Mouse (Mus musculus) erythroblast, embryonic 14.5 days (primary cell): ENCODE data around the gene Plcb4. TPM values are rescaled to one million over a fixed set of nuclear protein-coding genes. Genes with fewer than 3 reads are reported as not detected.
"Not testable (repeated sequence)": the region's sequence is repeated elsewhere in the genome, so short reads cannot be mapped to it uniquely, and the experiment has no call there.

ENCODE experiments used
- H3K27me3 ChIP-seq: 2 replicates; pipeline ENCODE4 v1.6.1; 2012; ENCODE audit warnings: inconsistent platforms; ENCODE audit not compliant: control insufficient read depth
- H3K36me3 ChIP-seq: 2 replicates; pipeline ENCODE4 v1.6.1; 2012; ENCODE audit warnings: mild to moderate bottlenecking, inconsistent platforms; ENCODE audit not compliant: control insufficient read depth
- H3K4me1 ChIP-seq: 2 replicates; pipeline ENCODE4 v1.6.1; 2012; ENCODE audit warnings: inconsistent platforms; ENCODE audit not compliant: control insufficient read depth
- H3K4me3 ChIP-seq: replicated peaks from 2 replicates; pipeline ENCODE3; 2012; ENCODE audit warnings: moderate library complexity, mild to moderate bottlenecking, inconsistent platforms
- H3K9me3 ChIP-seq: 2 replicates; pipeline ENCODE4 v1.6.1; 2012; ENCODE audit warnings: low read length, inconsistent platforms, mixed read lengths; ENCODE audit not compliant: control insufficient read depth
- GATA1 ChIP-seq: IDR thresholded peaks from 2 replicates; pipeline ENCODE4 v1.6.1; 2012; ENCODE audit warnings: low read length, inconsistent platforms, mixed read lengths
- TAL1 ChIP-seq: IDR thresholded peaks from 3 replicates; pipeline ENCODE4 v1.6.1; 2012; ENCODE audit warnings: low read length, inconsistent platforms, mixed read lengths
- polyA plus RNA-seq: library from polyadenylated mRNA; stranded (reverse); fragments of >175 nt; gene quantifications from 2 replicates; pipeline ENCODE4 v1.2.3, GENCODE M21; 2012

The Plcb4 gene
- polyA plus RNA-seq, 1 experiment = not detected

DNA sequence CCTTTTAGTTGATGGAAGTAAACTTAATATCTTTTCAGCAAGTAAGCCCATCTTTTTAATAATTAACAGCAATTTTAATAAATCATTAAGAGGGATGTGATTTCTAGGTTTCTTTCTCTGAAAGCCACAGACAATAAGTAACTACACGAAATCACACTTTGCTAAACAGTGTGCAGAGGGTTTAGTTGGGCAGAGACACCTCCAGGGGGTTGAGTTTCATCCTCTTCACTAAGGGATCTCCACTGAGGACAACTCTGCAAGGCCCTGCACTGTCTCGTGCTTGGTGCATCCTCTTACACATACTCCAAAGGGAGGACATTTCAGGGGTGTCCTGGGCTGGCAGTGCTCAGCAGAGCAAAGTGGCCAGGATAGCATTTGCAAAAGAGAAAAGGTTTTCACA lies 235.8 kb downstream of the Plcb4 start:
- Histone ChIP-seq H3K4me3 (no peak overlapping the region), H3K4me1 (no peaks in the 10 kb centered on the region; the same call in 1 of the 2 replicates), H3K36me3 (no peaks in the 10 kb centered on the region), H3K27me3 (no peaks in the 10 kb centered on the region), H3K9me3 (no peaks in the 10 kb centered on the region)
- no peak for TF ChIP-seq TAL1
- TF ChIP-seq GATA1 = no peak

DNA sequence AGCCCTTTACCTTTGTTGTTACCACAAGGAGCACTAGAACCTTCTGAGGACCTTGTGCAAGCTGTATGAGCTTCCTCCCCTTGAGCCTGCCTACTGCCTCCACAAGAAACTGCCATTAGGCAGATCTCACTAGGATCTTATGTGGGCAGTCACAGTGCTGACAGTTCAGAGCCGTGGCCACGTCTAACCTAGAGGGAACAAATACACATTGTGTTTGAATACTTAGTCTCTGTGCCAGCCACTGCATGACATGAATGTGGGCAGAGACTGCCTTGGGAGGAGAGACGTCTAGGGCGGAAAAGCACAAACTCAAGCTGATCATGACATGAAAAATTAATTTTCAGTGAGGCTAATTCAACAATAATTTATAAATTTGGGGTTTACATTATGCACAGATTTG lies 239.2 kb downstream of the Plcb4 start:
- TF ChIP-seq GATA1 (no peak), TAL1 (no peak)
- H3K4me1 ChIP-seq = no peaks in the 10 kb centered on the region
- H3K4me3 ChIP-seq = no peak overlapping the region
- H3K27me3 ChIP-seq = no peaks in the 10 kb centered on the region
- H3K9me3 ChIP-seq = no peaks in the 10 kb centered on the region
- no peaks in the 10 kb centered on the region for H3K36me3 ChIP-seq

GRCm38 (mm10) chr2:135899931-135900330 lies 241.1 kb downstream of the Plcb4 start:
- H3K9me3 ChIP-seq, H3K27me3 ChIP-seq, H3K4me1 ChIP-seq, H3K36me3 ChIP-seq, H3K4me3 ChIP-seq: not testable (repeated sequence)

DNA sequence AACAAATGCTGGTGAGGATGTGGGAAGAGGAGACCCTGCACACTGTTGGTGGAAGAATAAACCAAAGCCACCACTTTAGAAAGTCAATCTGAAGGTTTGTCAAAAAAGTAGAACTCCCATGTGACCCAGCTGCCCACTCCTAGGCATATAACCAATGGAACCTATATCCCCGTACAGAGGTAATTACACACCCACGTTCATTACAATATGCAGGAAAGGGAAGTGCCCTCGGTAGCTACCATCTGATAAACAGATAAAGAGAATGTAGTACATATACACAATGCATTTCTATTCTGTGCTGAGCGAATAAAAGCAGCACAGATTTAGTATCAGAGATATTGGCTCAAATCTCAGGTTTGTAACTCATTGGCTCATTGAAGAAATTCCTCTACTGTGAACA lies 242.2 kb downstream of the Plcb4 start:
- no peaks in the 10 kb centered on the region for H3K4me1 ChIP-seq
- TF ChIP-seq TAL1 (no peak), GATA1 (no peak)
- H3K27me3 ChIP-seq = no peaks in the 10 kb centered on the region
- no peaks in the 10 kb centered on the region for H3K9me3 ChIP-seq
- H3K4me3 ChIP-seq = no peak overlapping the region
- H3K36me3 ChIP-seq = no peaks in the 10 kb centered on the region

- no peaks in the 10 kb centered on the region for H3K9me3 ChIP-seq
- no peak overlapping the region for H3K4me3 ChIP-seq
- no peaks in the 10 kb centered on the region for H3K27me3 ChIP-seq
- no peaks in the 10 kb centered on the region for H3K36me3 ChIP-seq
- TF ChIP-seq GATA1 (no peak), TAL1 (no peak)
- H3K4me1 ChIP-seq = no peaks in the 10 kb centered on the region
Observed at GRCm38 (mm10) chr2:135904262-135904661, 245.5 kb downstream of the Plcb4 start.

DNA sequence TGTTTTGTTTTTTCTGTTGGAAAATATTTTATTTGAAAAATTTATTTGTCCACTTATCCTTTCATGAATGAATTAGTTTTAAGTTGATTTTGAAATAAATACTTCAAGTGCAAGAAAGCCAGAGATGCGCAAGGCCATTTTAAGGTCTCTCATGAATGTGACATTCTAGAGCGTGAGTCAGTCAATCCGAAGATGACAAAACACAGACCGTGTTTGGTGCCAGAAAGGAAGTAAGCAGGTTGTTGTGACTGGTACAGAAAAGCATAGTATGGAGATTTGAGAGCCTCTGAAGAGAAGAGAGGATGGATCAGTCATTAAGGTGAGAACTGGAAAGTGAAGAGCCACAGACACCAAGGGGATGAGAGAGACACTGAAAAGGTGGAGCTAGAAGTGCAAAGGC lies 246.0 kb downstream of the Plcb4 start:
- H3K9me3 ChIP-seq = no peaks in the 10 kb centered on the region
- H3K27me3 ChIP-seq = no peaks in the 10 kb centered on the region
- H3K4me1 ChIP-seq = no peaks in the 10 kb centered on the region
- no peaks in the 10 kb centered on the region for H3K36me3 ChIP-seq
- no peak for TF ChIP-seq TAL1
- no peak for TF ChIP-seq GATA1
- H3K4me3 ChIP-seq = no peak overlapping the region

DNA sequence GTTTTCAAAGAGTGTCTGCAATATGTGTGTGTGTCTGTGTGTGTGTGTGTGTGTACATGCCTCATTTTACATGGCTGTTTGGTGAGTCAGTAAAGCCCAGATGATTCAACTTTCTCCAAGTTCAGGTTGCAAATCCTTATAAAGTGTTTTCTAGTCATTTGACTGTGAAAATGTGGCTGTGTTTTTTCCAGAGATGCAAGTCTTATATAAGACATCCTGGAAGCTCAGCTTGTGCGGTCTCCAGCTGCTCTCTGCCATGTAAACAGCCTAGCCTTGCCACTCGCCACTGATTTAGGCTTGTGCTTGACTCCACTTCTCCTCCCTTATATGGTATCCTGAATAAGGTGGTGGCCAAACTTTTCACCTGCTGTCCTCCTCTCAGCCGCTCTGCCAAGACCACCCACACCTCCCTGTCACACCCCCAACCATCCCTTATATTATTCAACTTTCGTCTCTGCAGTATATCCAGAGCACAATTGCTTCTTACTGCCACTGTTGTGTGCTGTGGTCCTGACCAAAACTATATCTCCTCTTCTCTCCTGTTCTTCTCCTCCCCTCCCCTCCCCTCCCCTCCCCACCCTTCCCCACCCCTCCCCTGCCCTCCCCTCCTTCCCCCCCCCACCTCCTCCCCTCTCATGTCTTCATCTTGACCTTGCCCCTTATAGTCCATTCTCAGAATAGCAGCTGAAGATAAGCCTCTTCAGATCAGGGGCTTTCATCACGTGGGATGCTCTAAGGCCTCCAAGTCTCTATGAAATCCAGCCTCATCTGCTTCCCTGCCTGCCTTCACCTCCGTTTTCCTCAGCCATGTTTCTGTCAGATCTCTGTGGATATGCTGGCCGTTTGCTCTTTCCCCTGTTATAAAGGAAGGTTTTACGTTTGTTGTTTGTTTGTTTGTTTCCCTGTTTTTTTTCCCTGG lies 255.8 kb downstream of the Plcb4 start:
- Histone ChIP-seq H3K4me1 (no peaks in the 10 kb centered on the region), H3K36me3 (no peaks in the 10 kb centered on the region), H3K9me3 (no peaks in the 10 kb centered on the region), H3K4me3 (no peak overlapping the region), H3K27me3 (no peaks in the 10 kb centered on the region)
- no peak for TF ChIP-seq TAL1
- no peak for TF ChIP-seq GATA1

DNA sequence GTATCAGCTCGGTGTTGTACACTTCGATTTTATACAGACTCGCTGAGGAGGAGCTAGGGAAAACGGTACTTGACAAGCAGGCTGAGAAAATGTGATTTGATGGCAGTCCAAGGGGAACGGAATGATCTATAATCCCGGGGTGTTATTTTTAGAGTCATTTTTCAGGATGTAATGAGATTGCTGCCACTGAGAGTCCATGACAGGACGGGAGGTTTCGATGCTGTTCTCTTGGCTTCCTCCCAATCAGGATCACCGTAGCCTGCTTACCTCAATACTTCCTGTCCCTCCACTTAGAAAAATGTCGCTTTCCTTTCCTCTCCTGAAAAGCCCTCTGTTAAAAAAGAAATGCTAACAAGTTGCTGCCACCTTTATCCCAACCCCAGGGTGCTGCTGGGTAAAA lies 257.1 kb downstream of the Plcb4 start:
- no peaks in the 10 kb centered on the region for H3K9me3 ChIP-seq
- no peaks in the 10 kb centered on the region for H3K27me3 ChIP-seq
- H3K4me1 ChIP-seq = no peaks in the 10 kb centered on the region
- no peak overlapping the region for H3K4me3 ChIP-seq
- no peak for TF ChIP-seq GATA1
- no peak for TF ChIP-seq TAL1
- no peaks in the 10 kb centered on the region for H3K36me3 ChIP-seq

DNA sequence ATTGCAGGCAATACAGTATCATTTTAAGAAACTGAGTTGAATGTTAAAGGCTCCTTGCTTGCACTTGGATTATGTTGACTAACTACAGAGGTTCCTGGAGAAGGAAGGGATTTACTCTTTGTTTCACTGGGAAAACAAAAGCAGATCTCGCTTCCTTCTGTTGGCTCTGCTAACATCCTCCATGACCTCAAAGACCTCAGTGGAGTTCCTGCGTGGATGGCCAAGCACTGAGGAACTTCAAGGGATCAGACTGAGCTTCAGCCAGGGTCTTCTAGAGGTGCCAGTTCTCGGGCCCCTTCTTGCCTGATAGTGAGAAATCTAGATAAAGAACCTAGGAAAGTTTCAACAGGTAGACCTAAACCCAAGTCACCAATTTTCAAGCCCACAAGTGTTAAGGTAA lies 258.2 kb downstream of the Plcb4 start:
- Histone ChIP-seq H3K4me3 (no peak overlapping the region), H3K36me3 (no peaks in the 10 kb centered on the region), H3K27me3 (no peaks in the 10 kb centered on the region), H3K9me3 (no peaks in the 10 kb centered on the region), H3K4me1 (no peaks in the 10 kb centered on the region)
- TF ChIP-seq TAL1 (no peak), GATA1 (no peak)

- TF ChIP-seq GATA1 (no peak), TAL1 (no peak)
- Histone ChIP-seq H3K4me3 (no peak overlapping the region), H3K27me3 (no peaks in the 10 kb centered on the region), H3K4me1 (no peaks in the 10 kb centered on the region), H3K9me3 (no peaks in the 10 kb centered on the region), H3K36me3 (no peaks in the 10 kb centered on the region)
Observed at GRCm38 (mm10) chr2:135918116-135918515, 259.3 kb downstream of the Plcb4 start.
